Mouse (Mus musculus) ovary, adult 18-20 months (tissue): ENCODE results near the gene Il21r.

Experiments used
- DNase-seq: peaks from one replicate; pipeline ENCODE4 v3.0.0; 2022; ENCODE audit warnings: low spot score, mixed read lengths

Il21r gene

DNA sequence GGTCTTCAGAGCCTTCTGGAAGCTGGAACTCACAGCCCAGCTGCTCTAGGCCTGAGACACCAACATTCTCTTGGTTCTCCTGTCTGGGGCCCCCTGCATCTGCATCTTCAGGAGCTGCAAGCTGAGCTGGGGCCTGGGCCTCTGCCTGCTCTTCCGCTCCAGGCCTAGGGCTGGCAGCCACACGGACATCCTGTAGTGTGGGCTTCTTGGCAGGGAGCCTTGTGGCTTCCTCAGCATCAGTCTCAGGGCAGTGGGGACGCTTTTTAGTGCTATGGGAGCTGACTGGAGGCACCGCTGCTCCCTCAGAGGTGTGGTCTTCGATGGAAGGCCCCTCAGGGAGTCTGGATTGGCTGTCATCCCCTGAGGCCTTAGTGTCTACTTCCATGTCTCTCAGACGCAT, 40.7 kb downstream of the Il21r start:
- DNase-seq: no peak

GRCm38 (mm10) chr7:125645413-125645812, 42.2 kb downstream of the Il21r start:
- no peak for DNase-seq

DNA sequence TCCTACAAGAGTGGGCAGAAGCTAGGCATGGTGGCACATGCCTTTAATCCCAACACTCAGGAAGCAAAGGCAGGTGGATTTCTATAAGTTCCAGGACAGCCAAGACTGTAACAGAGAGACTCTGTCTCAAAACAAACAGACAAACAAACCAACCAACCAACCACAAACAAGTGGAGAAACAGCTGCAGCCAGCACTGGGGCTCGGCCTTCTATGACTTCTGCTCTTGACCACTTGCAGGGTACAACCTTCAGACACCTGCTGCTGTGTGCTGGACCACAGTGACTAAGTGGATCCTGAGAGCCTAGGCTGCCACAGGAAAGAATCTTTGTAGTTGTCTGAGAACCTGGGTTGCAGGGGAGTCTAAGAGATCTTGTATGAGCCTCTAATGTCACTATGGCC, 45.8 kb downstream of the Il21r start:
- DNase-seq: no peak

DNA sequence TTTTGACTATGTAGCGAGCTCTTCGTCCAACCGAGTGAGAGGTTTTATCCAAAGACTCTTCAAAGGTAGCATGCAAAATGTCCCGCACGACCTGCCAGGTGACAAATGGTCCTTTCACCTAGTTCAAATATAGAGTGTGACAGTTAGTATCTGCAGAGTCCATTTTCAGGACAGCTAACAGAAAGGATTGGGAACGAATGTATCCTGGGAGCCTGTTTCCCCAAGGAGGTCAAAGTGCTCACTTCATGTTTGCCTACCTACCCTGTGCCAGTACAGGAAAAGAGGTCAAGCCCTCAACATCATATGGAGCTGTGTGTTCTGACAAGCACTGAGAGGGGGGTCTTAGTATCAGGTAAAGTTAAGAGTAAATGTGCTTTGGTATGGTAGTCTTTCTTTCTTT, 54.3 kb downstream of the Il21r start:
- no peak for DNase-seq

- no peak for DNase-seq
Observed at GRCm38 (mm10) chr7:125663654-125664053, 60.4 kb downstream of the Il21r start.

DNA sequence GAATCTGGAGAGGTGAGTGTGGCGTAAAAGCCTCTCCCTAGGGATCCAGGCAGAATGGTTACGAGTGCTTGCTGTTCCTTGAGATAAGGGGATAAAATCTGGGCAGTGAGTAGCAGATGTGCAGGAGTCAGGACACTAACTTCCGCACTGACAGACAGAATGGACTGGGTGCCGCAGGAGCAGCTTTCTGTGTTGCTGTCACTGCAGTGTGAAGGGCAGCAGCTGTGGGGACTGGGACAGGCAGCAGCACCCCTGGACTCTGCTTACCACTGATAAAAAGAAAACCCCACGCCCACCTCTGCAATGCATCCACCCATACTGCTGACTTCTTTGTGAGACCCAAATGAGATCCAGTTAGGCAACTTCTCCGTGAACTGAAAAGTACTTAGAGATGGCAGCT, 67.6 kb downstream of the Il21r start:
- DNase-seq: no peak

DNA sequence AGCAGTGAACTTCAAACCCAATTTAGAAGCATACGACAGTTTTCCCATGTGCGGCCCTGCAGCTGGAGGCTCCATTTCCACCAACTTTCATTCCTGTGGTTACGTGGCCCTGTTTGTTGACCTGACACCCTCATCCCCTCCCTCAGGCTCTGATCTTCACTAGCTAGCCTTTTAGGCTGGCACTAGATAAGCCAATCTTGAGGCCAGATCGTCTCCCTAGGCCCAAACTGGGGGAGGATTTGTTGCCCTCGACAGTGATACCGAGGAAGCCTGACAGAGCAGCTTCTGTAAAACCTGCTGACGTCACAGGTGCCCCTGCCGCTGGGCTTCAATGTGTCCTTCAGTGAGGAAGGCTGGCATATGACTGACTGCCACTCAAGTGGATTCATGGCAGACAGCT, 68.2 kb downstream of the Il21r start:
- no peak for DNase-seq

- no peak for DNase-seq
Observed at GRCm38 (mm10) chr7:125674916-125675315, 71.7 kb downstream of the Il21r start.

DNA sequence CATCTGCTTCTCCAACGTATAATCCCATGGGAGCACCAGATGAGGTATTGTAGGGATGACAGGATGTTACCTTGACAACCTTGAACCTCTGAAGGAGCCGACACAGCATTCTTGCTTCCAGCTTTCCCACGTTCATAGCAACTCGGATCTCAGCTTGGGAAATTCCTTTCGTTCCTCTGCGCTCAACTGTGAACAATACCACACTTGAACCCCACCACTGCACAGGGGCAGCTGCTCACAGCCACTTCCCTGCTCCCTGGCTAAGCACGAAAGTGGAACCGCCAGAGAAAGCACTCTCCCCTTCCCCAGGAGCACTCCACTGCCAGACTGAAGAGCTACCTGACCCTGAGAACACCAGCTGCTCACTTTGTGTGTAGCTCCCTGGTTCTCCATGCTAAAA, 75.5 kb downstream of the Il21r start:
- DNase-seq: no peak

- no peak for DNase-seq
Observed at GRCm38 (mm10) chr7:125679936-125680335, 76.7 kb downstream of the Il21r start.
